Mouse (Mus musculus) heart, embryonic 11.5 days (tissue): ENCODE data around the gene Gm4491. TPM values are rescaled to one million over a fixed set of nuclear protein-coding genes. Genes with fewer than 3 reads are reported as not detected.

ENCODE experiments used
- ATAC-seq: fragments of 200-750 bp; cut with Nextera tagmentation; replicated peaks from 2 replicates; pipeline ENCODE4 v1.8.0; 2017; ENCODE audit warnings: moderate library complexity; ENCODE audit not compliant: insufficient number of reproducible peaks, low FRiP score, low TSS enrichment
- H3K27ac ChIP-seq: fragments of 300-500 bp; sonication (generic); 2 replicates; pipeline ENCODE4 v1.5.1; 2014; ENCODE audit warnings: mild to moderate bottlenecking, low read depth, low read length
- H3K27me3 ChIP-seq: fragments of 300-500 bp; sonication (generic); 2 replicates; pipeline ENCODE4 v1.6.1; 2014; ENCODE audit warnings: mild to moderate bottlenecking, low read length, mixed read lengths; ENCODE audit not compliant: control insufficient read depth, insufficient read depth
- H3K36me3 ChIP-seq: fragments of 300-500 bp; sonication (generic); 2 replicates; pipeline ENCODE4 v1.6.1; 2014; ENCODE audit warnings: mild to moderate bottlenecking, low read length, moderate library complexity, mixed read lengths; ENCODE audit not compliant: control insufficient read depth, insufficient read depth
- H3K4me1 ChIP-seq: fragments of 300-500 bp; sonication (generic); 2 replicates; pipeline ENCODE4 v1.6.1; 2014; ENCODE audit warnings: low read length; ENCODE audit not compliant: control insufficient read depth, insufficient read depth
- H3K4me2 ChIP-seq: fragments of 300-500 bp; sonication (generic); 2 replicates; pipeline ENCODE4 v1.6.1; 2014; ENCODE audit warnings: mild to moderate bottlenecking, moderate library complexity
- H3K4me3 ChIP-seq: fragments of 300-500 bp; sonication (generic); 2 replicates; pipeline ENCODE4 v1.5.1; 2014; ENCODE audit warnings: low read depth, low read length
- H3K9ac ChIP-seq: fragments of 300-500 bp; sonication (generic); 2 replicates; pipeline ENCODE4 v1.6.1; 2014; ENCODE audit warnings: mild to moderate bottlenecking, low read depth, low read length, moderate library complexity
- H3K9me3 ChIP-seq: fragments of 300-500 bp; sonication (generic); replicated peaks from 2 replicates; pipeline ENCODE4 v1.6.1; 2016; ENCODE audit warnings: low read length; ENCODE audit not compliant: control insufficient read depth
- WGBS: fragments of 180-500 bp; shearing (Covaris S2); extraction: QIAGEN DNeasy Blood & Tissue Kit; methylation state at CpG from one replicate; pipeline ENCODE4 v1.1.7; 2014; ENCODE audit not compliant: insufficient replicate concordance; 5-methylcytosine and 5-hydroxymethylcytosine counted together
- polyA plus RNA-seq: library from polyadenylated mRNA; unstranded; fragments of >200 nt; fragmentation: Nextera tagmentation; extraction: Ambion mirVana; gene quantifications from 2 replicates; pipeline ENCODE4 v1.2.1, GENCODE M21; 2014

Gm4491 gene
- polyA plus RNA-seq, 1 experiment from 2014 or later, result not detected

DNA sequence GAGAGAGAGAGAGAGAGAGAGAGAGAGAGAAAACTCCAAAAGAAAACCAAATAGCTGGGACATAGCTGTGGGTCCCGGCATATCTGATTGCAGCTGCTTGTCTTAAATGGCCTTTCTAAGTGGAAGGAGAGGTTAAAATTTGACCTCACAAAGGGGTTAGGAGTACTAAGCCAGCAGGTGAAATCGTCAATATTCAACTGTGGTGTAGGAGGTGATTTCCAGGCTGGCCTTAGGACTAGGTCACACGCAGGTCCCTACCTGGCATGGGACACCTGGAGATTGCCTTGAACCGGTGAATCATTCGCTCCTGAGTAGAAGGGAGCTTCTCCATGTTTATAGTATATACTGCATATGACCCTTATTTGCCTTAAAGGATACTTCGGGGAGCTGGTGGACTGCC lies 12.6 kb downstream of the Gm4491 start:
- H3K9me3 ChIP-seq, result no peaks in the 10 kb centered on the region
- H3K4me2 ChIP-seq, result no peak overlapping the region
- peaks cover 61% of the 10 kb centered on the region for H3K27me3 ChIP-seq
- no peaks in the 10 kb centered on the region for H3K36me3 ChIP-seq
- no peak for ATAC-seq
- 47% methylated on average over 6 of the region's 6 CpGs for WGBS
- no peak overlapping the region for H3K9ac ChIP-seq
- H3K4me1 ChIP-seq, result 0 out of 2 replicates have a peak, but pooled peaks cover 2% of the 10 kb centered on the region
- H3K27ac ChIP-seq, result no peak overlapping the region
- no peak overlapping the region for H3K4me3 ChIP-seq

DNA sequence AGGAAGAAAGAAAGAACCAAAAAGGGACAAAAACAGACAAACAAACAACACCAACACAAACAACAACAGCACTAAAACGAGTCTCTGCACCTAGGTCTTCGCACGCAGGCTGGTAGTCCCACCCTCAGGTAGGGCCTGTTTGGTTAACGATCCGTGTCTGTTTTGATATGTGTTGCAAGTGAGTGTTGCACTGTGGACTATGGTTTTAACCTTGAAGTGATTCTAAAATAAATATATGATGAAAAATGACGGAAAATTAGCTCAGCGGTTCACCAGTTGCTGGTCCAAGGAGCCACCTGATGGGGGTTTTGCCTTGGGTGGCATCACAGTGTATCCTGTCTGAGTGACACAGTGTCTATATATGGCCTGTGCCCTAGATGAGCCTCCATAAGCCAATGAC lies 14.1 kb downstream of the Gm4491 start:
- Histone ChIP-seq H3K9me3 (no peaks in the 10 kb centered on the region), H3K27ac (no peak overlapping the region), H3K4me1 (0 out of 2 replicates have a peak, but pooled peaks cover 2% of the 10 kb centered on the region), H3K9ac (no peak overlapping the region), H3K36me3 (no peaks in the 10 kb centered on the region), H3K4me3 (no peak overlapping the region), H3K27me3 (peaks cover 48% of the 10 kb centered on the region), H3K4me2 (no peak overlapping the region)
- ATAC-seq, result no peak
- WGBS, result 82% methylated on average over 7 of the region's 7 CpGs

DNA sequence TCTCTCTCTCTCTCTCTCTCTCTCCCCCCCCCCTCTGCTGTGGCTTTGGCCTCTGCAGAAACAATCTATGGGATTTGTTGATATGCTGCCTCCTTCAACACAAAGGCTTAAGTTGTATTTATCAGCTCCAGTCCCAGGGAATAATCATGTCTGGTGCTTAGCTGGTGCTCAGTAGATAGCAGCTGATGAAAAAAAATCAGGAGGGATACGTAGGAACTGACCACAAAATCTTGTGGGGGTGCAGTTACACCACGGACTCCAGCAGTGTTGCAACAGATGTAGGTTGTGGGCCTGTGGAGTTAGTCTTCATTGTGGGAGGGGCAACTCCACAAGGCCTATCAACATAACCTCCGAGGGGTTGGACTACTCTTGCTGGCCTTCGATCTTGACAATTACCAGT lies 19.8 kb downstream of the Gm4491 start:
- no peak for ATAC-seq
- WGBS, result 43% methylated on average over 4 of the region's 4 CpGs
- H3K27me3 ChIP-seq, result no peaks in the 10 kb centered on the region; the same call in 1 of the 2 replicates

GRCm38 (mm10) chr14:57093029-57093428 lies 22.7 kb downstream of the Gm4491 start:
- H3K9me3 ChIP-seq, result no peaks in the 10 kb centered on the region
- 4% methylated on average over 8 of the region's 8 CpGs for WGBS
- no peak for ATAC-seq

More for the DNA sequence above, 19.8 kb downstream of the Gm4491 start:
- Histone ChIP-seq H3K4me1 (no peaks in the 10 kb centered on the region), H3K9ac (no peak overlapping the region), H3K27ac (no peak overlapping the region), H3K4me3 (no peak overlapping the region), H3K9me3 (no peaks in the 10 kb centered on the region), H3K4me2 (no peak overlapping the region), H3K36me3 (no peaks in the 10 kb centered on the region)

DNA sequence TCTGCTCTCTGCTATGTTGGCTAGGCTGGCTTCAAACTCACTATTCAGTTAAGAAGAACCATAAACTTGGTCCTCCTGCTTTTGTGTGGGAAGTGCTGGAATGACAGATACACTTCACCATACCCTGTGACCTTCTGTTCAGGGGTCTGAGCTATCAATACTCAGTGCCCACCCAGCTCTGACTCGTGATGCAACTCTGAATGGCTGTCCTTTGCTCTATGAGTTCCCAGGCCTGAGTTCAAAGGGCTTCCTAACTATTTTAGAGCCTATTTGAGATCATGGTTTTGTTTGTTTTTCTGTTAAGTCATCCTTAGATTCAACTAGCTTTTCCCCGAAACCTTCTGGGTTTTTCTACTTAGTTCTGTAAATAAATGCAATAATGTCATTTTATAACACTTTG lies 25.7 kb downstream of the Gm4491 start:
- WGBS, result 57% methylated on average over 2 of the region's 2 CpGs

More at GRCm38 (mm10) chr14:57093029-57093428, 22.7 kb downstream of the Gm4491 start:
- H3K27ac ChIP-seq, result no peak overlapping the region
- H3K9ac ChIP-seq, result no peak overlapping the region
- H3K36me3 ChIP-seq, result no peaks in the 10 kb centered on the region
- H3K4me1 ChIP-seq, result no peaks in the 10 kb centered on the region
- H3K4me2 ChIP-seq, result no peak overlapping the region
- H3K27me3 ChIP-seq, result no peaks in the 10 kb centered on the region
- no peak overlapping the region for H3K4me3 ChIP-seq

GRCm38 (mm10) chr14:57089107-57089506 lies 26.6 kb downstream of the Gm4491 start:
- Histone ChIP-seq H3K9ac (no peak overlapping the region), H3K36me3 (no peaks in the 10 kb centered on the region), H3K4me1 (no peaks in the 10 kb centered on the region; the same call in 1 of the 2 replicates), H3K27ac (no peak overlapping the region), H3K4me2 (no peak overlapping the region), H3K9me3 (no peaks in the 10 kb centered on the region), H3K4me3 (no peak overlapping the region), H3K27me3 (no peaks in the 10 kb centered on the region)
- WGBS, result 77% methylated on average over 7 of the region's 7 CpGs
- no peak for ATAC-seq

More for the DNA sequence above, 25.7 kb downstream of the Gm4491 start:
- no peak overlapping the region for H3K4me2 ChIP-seq
- H3K36me3 ChIP-seq, result no peaks in the 10 kb centered on the region
- no peak overlapping the region for H3K27ac ChIP-seq
- H3K9ac ChIP-seq, result no peak overlapping the region
- H3K4me3 ChIP-seq, result no peak overlapping the region
- H3K9me3 ChIP-seq, result no peaks in the 10 kb centered on the region
- no peak for ATAC-seq
- H3K27me3 ChIP-seq, result no peaks in the 10 kb centered on the region
- H3K4me1 ChIP-seq, result no peaks in the 10 kb centered on the region

- Histone ChIP-seq H3K9ac (no peak overlapping the region), H3K27ac (no peak overlapping the region), H3K4me1 (no peaks in the 10 kb centered on the region; the same call in 1 of the 2 replicates), H3K36me3 (no peaks in the 10 kb centered on the region), H3K4me3 (no peak overlapping the region), H3K4me2 (peak overlapping the region; percentile 24; the same call in 1 of the 2 replicates), H3K9me3 (no peaks in the 10 kb centered on the region), H3K27me3 (no peaks in the 10 kb centered on the region)
- WGBS, result 37% methylated on average over 11 of the region's 11 CpGs
- ATAC-seq, result no peak
These were observed 31.5 kb downstream of the Gm4491 start for GRCm38 (mm10) chr14:57084180-57084668.

DNA sequence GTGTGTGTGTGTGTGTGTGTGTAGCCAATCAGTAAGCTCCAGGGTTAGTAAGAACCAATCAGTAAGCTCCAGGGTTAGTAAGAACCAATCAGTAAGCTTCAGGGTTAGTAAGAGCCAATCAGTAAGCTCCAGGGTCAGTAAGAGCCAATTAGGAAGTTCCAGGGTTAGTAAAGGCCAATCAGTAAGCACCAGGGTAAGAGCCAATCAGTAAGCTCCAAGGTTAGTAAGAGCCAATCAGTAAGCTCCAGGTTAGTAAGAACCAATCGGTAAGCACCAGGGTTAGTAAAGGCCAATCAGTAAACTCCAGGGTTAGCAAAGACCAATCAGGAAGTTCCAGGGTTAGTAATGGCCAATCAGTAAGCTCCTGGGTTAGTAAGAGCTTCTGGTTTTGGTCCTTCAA lies 32.8 kb downstream of the Gm4491 start:
- Histone ChIP-seq H3K27ac (no peak overlapping the region), H3K36me3 (no peaks in the 10 kb centered on the region), H3K27me3 (no peaks in the 10 kb centered on the region), H3K9me3 (no peaks in the 10 kb centered on the region), H3K4me3 (no peak overlapping the region), H3K4me2 (no peak overlapping the region), H3K9ac (no peak overlapping the region), H3K4me1 (no peaks in the 10 kb centered on the region; the same call in 1 of the 2 replicates)
- ATAC-seq, result no peak
- WGBS, result 84% methylated on average over 1 of the region's 1 CpGs

DNA sequence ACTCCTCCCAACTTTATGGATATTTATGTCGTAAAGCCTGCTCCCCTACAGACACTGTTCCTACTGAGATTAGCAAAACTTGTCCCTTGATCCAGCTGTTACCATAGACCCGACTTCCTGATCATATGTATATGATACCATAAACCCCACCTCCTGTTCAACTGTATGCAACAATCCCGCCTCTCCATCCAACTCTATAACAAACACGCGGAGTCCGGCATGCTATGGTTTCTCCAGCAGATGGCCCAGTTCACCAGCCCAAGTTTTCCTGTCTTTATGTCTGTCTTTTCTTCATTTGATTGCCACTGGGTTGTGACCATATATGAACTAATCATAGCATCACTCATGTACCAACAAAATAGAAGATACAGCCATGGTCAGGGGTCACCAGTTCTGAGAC lies 40.1 kb downstream of the Gm4491 start:
- WGBS, result 74% methylated on average over 6 of the region's 6 CpGs

More for the DNA sequence above, 40.1 kb downstream of the Gm4491 start:
- Histone ChIP-seq H3K9me3 (no peaks in the 10 kb centered on the region), H3K4me2 (no peak overlapping the region), H3K27ac (no peak overlapping the region), H3K36me3 (no peaks in the 10 kb centered on the region), H3K27me3 (no peaks in the 10 kb centered on the region), H3K9ac (no peak overlapping the region), H3K4me1 (no peaks in the 10 kb centered on the region), H3K4me3 (no peak overlapping the region)
- ATAC-seq, result no peak
